Mouse (Mus musculus) CH12.LX (cell line): ENCODE results near the gene Gal3st4.

ENCODE experiments used
- CHD1 ChIP-seq: IDR thresholded peaks from 2 replicates; pipeline ENCODE4 v1.6.1; 2012; ENCODE audit warnings: low read depth, low read length, improper control_type of control experiment, inconsistent platforms
- CTCF ChIP-seq, 2 experiments: IDR thresholded peaks in 1 of 2; conservative IDR thresholded peaks in 1 of 2; 2 replicates each; pipeline ENCODE4 v1.5.1; 2011 to 2012; ENCODE audit warnings: low read depth in 2 of 2, low read length in 2 of 2, improper control_type of control experiment in 1 of 2, inconsistent platforms in 1 of 2, mild to moderate bottlenecking in 1 of 2, moderate library complexity in 1 of 2
- EP300 ChIP-seq: IDR thresholded peaks from 2 replicates; pipeline ENCODE4 v1.6.1; 2011; ENCODE audit warnings: low read length, improper control_type of control experiment
- HCFC1 ChIP-seq: IDR thresholded peaks from 2 replicates; pipeline ENCODE4 v1.6.1; 2012; ENCODE audit warnings: low read depth, mild to moderate bottlenecking, inconsistent platforms, low read length, improper control_type of control experiment
- MXI1 ChIP-seq: IDR thresholded peaks from 2 replicates; pipeline ENCODE4 v1.6.1; 2011; ENCODE audit warnings: mild to moderate bottlenecking, low read depth, low read length, improper control_type of control experiment
- MYC ChIP-seq: IDR thresholded peaks from 2 replicates; pipeline ENCODE4 v1.6.1; 2011; ENCODE audit warnings: low read depth, mild to moderate bottlenecking, improper control_type of control experiment, low read length
- POLR2A ChIP-seq: IDR thresholded peaks from 2 replicates; pipeline ENCODE4 v1.6.1; 2011; ENCODE audit warnings: low read depth, mild to moderate bottlenecking, improper control_type of control experiment, low read length

DNA sequence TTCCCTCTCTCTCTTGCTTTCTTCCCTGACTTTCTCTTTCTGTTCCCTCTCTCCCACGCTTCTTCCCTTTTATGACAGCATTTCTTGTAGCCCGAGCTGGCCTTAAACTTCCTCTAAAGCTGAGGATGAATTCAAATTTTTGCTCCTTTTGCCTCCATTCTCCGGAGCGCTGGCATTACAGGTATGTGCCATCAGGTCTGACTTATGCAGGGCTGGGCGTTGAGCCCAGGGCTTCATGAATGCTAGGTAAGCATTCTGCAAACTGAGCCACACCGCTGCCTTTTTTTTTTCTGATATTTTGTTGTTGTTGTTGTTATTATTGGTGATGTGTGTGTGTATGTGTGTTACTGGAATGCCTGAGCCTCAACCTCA, 8.4 kb downstream of the Gal3st4 start:
- TF ChIP-seq CHD1 (no peak), EP300 (no peak), MYC (no peak), HCFC1 (no peak), CTCF (conservative IDR thresholded peaks at IDR 0.05 in 1 of 2, IDR thresholded peaks at IDR 0.05 in 1 of 2; ENCODE audit: low read depth in 2 of 2, low read length in 2 of 2) (no peak), POLR2A (no peak), MXI1 (no peak)
